Mouse (Mus musculus): ENCODE data around the gene Gm49394.

The Gm49394 gene

DNA sequence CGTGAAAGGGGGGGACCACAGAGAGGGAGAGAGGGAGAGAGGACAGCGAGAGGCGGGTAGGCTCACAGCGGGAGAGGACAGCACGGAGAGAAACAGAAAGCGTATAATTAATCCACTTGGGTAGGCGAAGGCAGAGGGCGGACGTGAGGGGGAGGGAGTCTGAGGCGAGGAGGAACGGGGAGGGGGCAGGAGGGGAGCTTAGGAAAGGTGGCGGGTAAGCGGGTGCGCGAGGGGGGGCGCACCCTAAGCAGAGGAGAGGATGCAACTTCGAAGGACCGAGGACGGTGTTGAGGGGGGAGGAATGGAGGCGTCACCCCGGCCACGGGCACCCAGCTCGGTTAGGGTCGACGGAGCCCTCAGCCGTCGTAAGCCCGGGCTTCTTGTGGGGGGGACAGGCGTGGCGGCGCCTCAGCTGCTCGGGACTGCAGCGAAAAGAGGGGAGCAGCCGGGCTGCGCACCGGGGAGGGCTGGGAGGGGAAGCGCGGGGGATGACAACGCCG is 11.0 kb downstream of the Gm49394 start:
- DNase-seq, result no peak

DNA sequence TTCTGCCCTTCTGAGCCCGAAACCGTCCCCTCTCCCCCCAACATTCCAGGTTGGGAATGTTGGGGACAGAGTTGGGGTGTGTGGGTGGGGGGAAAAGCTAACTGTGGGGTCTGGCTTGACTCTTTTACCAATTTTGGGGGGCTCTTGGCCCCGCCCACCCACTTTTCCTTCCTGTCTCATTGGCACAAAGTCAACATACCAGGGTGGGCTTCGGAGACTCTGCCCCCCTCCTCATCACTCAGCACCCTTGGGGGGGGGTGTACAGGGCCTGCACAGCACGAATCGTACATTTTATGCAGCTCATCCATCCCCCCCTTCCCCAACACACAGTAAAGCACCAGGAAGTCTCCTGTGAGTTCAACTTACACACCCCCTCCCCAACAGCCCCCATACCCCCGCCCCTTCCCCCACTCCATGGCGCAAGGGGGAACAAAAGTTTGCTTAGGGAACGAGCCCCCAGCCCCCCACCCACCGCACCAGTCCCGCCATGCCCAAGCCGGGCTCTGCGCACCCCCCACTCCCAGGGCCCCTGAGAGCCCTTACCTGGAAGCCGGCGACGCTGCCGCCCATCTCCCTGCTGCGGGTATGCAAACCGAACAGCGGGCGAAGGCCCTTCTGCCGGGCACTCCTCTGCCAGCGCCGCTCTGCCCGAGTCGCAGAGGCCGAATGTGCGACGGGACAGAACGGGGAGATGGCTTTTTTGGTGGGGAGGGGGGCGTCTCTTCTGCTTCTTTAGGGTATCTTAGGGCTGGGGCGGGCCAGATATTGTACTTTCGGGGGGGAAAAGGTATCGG is 11.7 kb downstream of the Gm49394 start:
- DNase-seq, result no peak

DNA sequence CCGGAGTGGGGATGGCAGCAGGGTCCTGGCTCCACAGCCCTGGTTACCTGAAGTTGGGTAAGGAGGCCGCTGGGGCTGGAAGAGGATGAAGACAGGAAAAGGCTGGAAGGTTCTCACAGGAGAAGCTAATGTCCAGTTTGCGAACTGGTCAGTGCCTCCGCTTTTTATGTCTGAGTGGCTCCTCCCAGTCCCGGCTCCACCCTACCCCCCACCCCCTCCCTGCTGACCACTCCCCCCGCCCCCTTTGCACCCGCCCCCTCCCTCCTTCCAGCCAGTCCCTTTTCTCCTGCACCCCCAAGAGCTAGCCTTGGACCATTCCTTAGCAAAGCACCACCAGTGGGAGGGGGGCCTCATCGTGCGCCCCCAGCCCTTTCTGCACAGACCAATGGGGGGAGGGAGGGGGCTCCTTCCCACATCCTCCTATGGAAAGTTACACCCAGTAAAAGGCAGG is 12.4 kb downstream of the Gm49394 start:
- no peak for DNase-seq

DNA sequence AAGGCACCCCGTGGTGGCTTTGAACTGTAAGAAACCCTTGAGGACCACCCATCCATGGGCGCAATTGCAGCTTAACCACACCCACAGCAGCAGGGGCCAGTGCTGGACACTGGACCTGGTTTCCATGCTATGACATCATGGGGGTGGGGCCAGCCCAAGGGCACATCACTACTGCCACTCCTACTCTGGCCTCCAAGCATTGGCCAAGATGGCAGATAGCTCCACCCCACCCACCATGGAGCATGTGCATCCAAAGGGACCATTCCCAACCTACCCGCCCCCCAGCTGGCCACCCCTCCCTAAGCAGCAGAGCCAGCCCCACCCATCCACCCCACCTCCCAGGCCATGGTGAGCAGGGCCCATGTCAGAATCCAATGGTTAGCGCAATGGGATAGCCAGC is 13.7 kb downstream of the Gm49394 start:
- no peak for DNase-seq

DNA sequence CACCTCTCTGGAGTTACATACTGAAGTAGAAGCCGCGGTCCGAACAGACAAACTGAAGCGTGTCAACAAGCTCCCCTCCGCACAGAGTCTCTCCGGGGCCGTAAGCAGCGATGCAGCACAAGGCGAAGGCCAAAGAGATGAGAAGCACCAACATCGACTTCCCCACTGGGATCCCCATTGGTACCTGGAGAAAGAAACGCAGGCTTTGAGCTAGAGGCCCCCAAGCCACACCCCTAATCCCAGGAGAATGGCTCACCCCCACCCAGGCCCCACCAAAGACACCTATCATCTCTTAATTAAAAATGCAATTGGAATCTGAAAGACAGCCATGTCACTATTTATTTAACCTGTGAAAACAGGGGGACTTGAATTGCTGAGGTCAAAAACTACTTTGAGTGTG is 14.1 kb downstream of the Gm49394 start:
- DNase-seq, result no peak

DNA sequence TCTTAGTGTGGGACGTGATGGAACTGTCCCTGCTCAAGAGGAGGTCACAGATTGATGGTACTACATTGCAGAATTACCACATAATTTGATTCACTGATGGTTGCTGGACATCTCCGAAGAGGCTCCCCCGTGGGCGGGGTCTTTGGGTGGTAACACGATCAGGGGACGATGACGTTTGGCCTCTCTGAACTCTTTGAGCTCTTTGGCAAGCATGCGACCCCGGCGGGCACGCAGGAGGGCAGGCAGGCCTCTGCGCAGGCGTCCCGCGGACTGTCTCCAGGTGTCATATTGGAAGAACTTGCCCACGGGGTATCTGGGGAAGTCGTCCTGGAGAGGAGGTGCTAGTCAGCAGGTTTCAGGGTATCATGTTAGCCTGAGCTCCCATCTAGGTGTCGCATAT is 16.0 kb downstream of the Gm49394 start:
- DNase-seq, result no peak

DNA sequence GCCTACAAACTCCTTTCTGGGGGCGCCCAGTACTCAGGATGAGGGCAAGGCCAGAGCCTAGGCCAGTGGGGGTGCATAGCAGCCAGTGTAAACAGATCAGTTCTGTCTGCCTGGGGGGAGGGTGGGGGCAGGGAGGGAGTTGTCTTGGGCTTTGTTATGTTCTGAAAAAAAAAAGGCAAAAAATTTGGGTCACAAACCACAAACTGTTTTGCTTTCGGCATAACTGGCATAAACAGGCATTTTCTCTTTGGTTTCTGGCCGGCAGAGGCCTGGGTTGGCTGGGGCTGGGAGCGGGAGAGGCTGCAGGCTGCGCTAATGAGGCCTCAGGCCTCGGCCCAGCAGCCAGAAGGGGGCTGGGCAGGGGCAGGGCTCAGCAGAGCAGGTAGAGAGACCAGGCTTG is 23.1 kb downstream of the Gm49394 start:
- no peak for DNase-seq

DNA sequence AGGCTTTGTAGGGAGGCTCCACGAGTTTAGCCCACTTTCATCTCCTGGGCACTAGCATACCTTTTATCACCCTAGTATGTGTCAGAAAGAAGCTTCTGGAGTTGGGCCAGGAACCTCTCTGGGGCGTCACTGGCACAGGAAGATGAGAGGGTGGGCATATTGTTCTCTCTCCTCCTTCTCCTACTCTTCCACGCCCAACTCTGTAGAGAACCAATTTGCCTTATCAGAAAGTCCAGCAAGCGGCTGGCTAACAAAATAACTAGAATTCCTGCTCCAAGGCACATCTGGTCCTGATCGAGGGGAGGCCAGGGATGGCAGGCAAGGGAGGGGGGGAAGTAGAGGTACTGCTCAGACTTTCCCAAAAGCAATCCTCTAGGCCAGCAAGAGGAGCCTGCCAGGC is 24.7 kb downstream of the Gm49394 start:
- DNase-seq, result no peak

DNA sequence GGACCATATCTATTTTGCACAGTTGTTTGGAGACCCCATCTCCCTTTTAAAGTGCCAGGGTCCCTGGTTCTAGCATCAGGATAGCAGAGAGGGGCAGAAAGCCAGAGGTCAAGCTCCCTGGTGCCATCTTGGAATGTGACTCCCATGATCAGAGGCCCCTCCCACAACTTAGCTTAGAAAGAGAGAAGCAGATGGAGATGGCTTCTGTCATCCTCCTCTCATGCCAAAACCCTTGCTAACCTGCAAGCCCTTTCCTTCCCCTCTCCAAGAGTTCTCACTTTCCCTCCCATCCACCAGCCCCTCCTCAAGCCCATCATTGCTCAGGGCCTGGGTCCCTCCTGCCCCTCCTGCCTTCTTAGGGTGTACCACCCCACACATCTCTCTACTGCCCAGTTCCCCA is 33.6 kb downstream of the Gm49394 start:
- DNase-seq, result no peak

DNA sequence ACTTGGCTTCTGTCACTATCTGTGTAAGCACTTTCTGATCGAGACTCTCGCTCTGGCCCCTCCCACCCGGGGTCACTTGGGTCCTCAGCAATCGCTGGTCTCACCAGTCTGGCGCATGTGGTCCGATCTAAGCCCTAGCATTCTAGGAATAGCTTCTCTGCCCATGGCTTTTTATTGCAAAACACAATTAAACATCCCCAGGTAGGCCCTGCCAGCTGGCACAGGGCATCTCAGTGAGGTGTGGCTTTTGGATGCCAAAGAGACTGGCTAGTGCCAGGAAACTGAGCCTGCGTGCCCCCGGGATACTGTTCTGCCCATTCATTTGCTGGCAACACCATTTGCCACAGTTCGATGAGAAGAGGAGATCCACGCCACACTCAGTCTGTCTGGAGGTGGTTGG is 39.1 kb downstream of the Gm49394 start:
- DNase-seq, result no peak

DNA sequence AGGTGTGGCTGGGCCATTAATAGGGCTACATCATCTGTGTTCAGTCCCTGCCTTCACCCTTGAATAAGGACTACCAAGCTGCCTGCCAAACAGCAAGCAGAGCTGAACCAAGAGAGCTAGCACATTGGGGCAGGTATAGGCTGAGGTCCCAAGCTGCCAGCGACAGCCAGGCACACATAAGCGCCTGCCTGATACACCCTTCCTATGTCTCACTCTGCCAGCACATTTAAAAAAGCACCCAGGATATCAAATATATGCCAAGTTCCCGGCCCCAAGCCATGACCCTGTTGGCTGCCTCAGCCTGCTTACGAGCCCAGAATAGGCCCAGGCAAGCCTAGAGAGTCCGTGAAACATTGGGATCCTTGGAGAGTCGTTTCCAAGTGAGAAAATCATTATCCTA is 39.9 kb downstream of the Gm49394 start:
- no peak for DNase-seq

DNA sequence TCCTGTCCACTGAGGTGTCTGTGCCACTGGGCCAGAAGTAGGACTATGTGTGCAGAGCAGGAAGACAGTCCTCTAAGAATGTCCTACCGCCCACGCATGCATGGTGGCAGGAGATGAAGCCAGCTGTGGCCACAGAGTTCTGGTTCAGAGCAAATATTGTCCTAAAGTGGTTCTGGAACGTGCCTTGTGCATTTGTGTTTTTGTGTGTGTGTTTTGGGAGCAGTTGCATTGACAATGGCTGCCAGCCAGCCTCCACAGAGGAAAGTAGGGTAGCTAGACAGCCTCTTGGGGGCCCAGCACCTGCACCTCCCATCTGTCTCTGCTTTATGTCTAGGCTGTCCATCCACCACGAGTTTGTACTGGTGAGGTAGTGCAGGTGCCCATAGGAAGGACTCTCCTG is 47.6 kb downstream of the Gm49394 start:
- no peak for DNase-seq

DNA sequence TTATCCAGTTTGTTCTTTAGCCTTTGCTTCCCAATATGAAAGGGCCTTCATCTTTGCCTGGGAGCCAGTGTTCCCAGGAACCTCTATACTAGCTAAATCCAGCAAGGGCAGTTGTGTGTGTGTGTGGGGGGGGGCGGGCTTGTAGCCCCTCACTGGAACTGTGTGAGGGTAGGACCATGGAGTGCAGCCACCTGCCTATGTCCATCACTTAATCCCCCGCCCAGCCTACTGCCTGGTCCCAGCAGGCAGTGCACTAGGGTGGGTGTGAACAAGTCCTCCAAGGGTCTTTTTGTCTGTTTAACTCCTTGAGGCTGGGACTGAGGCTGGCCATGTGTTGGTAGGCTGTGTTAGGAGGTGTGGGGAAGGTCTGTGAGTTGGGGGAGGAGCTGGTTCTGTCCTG is 56.7 kb downstream of the Gm49394 start:
- DNase-seq, result no peak

DNA sequence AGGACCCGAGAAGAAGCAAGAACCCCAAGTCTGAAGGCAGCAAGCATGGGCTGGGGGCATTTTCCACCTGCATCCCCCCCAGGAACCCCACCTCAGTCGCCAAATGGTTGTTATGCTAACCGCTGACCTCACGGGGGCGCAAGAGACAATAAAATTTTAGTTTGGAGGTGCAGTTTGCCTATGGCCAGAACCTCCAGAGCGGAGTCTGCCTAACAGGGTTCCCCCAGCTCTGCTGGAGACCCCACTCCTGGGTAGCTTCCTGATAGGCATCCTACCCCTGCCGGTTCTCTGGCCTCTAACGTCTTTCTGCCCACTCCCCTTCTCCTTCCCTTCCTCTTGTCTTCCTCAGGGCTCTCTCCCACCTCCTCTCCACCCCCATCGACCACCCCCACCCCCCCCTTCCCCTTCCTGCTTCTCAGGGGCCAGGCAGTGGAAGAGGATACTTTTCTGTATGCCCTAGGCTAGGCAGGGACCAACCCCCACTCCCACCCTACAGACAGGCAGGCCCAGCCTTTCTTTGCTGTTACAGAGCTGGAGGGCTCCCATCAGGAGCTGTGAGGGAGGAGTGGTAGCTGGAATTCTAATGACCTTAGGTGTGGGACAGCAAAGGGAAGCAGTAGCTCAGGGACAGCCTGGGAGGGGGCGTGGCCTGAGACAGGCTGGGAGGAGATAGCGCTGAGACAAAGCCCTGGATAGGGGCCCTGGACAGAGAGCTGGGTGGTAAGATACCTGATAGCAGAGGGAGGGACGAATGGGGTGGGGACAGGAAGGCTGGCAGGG is 58.9 kb downstream of the Gm49394 start:
- no peak for DNase-seq

DNA sequence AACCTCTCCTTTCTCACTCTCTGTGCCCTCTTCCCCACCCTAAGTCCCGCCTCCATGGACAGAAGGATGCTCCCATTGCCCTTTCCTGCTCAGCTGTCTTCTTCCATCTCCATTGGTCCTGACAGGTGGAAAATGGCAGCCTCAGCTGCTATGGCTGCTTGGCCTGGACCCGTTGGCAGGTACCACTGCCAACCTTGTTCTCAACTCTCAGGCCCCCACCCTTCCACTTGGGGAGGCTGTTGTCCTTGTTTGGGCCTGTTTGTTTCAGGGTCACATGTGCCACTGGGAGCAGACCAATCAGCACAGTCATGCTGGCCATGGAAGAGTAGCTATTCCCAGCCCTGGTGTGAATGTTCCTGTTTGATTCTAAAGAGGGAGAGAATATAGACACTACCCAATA is 68.8 kb downstream of the Gm49394 start:
- DNase-seq, result no peak

Data from layer of hippocampus, adult 9-11 months (tissue).